Mouse (Mus musculus): ENCODE measurements at regions not wholly inside any gene's neighbourhood (a gene's known extent, or its start where the extent isn't known, plus 50 kb on each side); places are given as distances from the start of the nearest gene placed in this dataset.

DNA sequence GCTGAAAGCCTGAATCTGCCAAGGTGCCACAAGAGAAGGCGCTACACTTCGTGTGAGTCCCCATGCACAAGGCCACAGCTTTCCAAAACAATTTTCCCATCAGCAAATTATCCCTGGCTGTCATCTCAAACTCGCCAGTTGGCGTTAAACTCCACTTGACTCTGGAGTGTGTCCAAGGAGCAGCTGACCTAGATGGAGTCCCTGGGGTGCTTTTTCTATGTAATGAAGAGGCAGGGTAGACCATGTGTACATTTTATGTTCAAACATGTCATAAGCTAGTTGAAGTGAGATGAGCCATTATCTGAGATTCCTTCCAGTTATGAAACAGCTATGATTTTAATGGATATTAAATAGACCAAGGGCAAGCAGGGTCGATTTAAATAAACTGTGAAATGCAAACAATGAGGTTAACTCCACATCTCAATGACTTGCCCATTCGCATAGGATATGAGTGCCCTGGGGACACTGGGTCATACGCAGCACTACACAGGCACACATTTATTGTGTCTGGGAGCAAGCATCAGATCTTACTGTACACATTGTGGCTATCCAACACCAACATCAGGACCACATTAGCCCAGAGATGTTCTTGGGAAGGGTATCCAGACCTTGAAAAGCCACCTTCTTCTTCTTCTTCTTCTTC lies 51.0 kb upstream of the Sfswap start:
- peak; percentile 57 for DNase-seq

Data from cerebellum, adult 8-10 months (tissue).